Mouse (Mus musculus): ENCODE measurements around the gene Olfr1423.
"Not testable (repeated sequence)": the region's sequence is repeated elsewhere in the genome, so short reads cannot be mapped to it uniquely, and the experiment has no call there.

Olfr1423 gene

GRCm38 (mm10) chr19:12041217-12041616 lies at the start of gene Olfr1423:
Gene Olfr1423 (minus strand): TSS chr19:12041317.
- no peak for DNase-seq

DNA sequence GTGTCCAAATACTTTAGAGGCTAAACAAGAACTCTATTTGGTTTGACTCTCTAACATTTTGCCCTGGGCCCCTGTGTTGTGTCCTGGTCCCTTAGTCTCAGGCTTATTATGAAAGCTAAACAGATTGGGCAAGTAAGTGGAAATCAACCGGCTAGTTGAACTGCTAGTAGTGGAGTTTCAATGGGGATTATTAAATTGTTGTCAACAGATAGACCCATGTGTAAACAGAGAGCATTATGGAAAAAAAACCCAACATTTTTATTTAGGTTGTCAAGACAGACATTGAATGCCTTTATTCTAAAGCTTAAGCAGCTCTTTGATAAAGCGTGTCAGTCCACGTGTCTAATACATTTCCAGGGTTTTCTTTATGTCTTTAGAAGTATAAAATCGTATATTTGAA lies 36.5 kb upstream of the Olfr1423 start, which contains the start of gene Olfr1425:
TSS of gene Olfr1425 (minus strand) at position 101 of the 400 bp plus-strand sequence.
- DNase-seq = not testable (repeated sequence)

DNA sequence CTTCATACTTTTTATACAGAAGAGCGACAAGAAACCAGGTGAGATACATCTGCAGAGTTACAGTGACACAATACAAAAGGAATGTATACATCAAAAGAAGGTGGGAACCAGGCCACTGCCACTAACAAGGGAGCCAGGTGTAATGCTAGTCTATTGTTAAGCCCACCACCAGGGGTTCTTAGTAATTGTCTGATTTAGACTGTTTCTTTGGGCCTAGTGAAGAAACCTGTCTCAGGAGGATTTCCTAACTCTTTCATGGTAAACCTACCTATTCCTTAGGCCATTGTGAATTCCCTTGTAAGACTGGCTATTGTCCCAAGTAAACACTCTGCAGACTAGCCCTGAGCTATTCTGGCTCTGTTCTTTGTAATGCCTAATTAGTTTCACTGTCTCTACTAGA lies 28.4 kb upstream of the Olfr1423 start:
- DNase-seq = not testable (repeated sequence)

- not testable (repeated sequence) for DNase-seq
Measured at GRCm38 (mm10) chr19:12067806-12068205, 26.7 kb upstream of the Olfr1423 start.

GRCm38 (mm10) chr19:12062582-12062981 lies 21.5 kb upstream of the Olfr1423 start, which contains the start of gene Olfr1424:
Gene Olfr1424 (minus strand): TSS chr19:12062682.
- not testable (repeated sequence) for DNase-seq

DNA sequence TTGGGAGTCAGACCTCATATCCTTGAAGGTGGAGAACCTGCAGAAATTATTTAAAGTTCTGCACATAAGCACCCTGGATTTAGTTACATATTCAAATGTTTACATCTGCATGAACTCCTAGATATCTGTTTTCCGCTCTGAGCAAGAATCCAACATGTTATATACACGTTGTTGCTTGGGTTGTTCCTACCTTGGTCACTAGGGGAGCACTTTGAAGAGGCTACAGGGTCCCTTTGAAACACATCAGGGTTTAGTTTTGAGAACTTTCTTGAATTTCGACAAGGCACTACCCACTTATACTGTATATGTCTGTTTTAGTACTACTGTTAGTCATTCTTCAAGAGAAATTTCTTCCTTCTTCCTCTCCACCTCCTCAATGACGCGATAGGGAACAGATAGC lies 2.0 kb upstream of the Olfr1423 start:
- no peak for DNase-seq

DNA sequence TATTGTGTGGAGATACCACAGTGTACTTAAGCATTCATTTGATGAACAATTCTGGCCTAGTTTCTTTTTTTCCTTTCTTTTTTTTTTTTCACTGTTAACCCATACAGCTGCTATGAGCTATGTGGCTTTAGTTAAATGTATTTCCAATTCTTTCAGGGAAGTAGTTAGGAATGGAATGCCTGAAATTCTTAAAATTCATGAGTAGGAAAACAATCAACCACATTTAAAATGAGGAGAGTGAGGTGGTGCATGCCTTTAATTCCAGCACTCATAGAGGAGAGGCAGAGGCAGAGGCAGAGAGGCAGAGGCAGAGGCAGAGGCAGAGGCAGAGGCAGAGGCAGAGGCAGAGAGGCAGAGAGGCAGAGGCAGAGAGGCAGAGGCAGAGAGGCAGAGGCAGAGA lies 3.4 kb downstream of the Olfr1423 start:
- DNase-seq = no peak

DNA sequence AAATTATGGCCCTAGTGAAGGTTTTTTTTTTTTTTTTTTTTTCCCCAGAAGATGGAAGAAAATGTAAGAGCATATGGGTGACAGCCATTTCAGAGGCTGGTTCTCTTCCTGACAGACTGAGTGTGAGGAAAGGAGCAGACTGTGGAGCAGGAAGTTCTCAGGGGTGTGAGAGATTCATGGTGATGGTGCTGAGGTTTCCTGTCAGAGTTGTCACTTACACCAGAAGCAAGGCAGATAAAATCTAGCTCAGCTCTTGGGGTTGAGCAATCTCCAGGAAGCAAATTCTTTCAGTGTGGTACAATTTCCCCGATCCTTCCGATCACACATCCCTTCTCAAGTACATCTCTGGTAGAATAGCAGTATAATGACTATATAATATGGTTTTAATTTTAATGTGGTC lies 14.5 kb downstream of the Olfr1423 start:
- no peak for DNase-seq

- no peak for DNase-seq
Measured at GRCm38 (mm10) chr19:12025333-12025732, 15.8 kb downstream of the Olfr1423 start.

GRCm38 (mm10) chr19:12024149-12024548 lies 17.0 kb downstream of the Olfr1423 start:
- DNase-seq = no peak

DNA sequence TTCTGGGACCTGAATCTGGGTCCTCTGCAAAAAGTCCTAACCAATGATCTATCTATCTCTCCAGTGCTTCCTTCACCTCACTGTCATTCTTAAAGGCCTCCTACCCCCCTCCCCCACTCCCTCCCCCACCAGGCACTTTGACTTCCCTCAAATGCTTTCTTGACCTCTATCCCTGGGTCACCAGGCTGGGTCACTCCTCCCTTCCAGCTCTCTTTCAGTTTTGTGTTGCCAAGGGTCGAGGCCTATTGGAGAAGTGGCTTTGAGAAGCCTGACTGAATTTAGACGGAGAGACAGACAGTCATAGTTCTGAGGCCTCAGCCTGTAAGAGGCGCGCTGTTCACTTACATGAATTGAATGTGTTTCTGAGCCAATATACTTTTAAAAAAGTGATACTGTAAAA lies 24.9 kb downstream of the Olfr1423 start:
- no peak for DNase-seq

DNA sequence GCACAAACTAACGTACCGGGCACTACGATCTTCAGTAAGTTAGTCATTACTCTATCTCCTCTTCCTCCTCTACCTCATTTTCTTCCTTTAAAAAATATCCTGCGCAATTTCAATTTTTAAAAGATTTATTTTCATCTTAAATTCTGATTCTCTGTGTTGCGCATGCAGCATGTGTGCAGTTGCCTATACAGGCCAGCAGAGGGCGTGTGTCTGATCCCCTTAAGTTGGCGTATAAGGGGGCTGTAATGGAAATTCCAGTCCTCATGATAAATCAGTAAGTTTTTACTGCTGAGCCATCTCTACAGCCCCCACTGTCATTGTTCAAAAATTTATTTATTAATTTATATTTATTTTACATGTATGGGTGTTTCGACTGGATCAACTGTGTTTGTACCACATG lies 25.4 kb downstream of the Olfr1423 start:
- no peak for DNase-seq

- DNase-seq = peak; percentile 54
Measured at GRCm38 (mm10) chr19:12013228-12013627, 27.9 kb downstream of the Olfr1423 start.

DNA sequence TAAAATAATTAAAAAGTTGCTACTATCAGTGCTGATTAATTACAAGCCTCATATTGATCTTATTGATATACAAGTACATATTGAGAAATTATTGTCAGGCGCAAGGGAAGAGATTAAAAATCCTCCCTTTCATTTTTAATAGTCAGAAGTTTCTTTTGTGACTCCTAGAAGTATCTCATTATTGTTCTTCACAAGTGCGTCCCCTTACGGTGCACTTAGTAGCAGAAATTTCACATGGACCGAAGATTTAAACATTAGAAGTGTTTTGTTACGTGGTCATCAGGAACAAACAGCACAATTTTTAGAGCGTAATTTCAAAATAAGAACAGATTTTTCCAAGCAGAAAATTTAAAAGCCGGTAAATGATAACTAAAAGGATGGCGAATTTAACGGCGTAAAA lies 28.5 kb downstream of the Olfr1423 start:
- DNase-seq = no peak

DNA sequence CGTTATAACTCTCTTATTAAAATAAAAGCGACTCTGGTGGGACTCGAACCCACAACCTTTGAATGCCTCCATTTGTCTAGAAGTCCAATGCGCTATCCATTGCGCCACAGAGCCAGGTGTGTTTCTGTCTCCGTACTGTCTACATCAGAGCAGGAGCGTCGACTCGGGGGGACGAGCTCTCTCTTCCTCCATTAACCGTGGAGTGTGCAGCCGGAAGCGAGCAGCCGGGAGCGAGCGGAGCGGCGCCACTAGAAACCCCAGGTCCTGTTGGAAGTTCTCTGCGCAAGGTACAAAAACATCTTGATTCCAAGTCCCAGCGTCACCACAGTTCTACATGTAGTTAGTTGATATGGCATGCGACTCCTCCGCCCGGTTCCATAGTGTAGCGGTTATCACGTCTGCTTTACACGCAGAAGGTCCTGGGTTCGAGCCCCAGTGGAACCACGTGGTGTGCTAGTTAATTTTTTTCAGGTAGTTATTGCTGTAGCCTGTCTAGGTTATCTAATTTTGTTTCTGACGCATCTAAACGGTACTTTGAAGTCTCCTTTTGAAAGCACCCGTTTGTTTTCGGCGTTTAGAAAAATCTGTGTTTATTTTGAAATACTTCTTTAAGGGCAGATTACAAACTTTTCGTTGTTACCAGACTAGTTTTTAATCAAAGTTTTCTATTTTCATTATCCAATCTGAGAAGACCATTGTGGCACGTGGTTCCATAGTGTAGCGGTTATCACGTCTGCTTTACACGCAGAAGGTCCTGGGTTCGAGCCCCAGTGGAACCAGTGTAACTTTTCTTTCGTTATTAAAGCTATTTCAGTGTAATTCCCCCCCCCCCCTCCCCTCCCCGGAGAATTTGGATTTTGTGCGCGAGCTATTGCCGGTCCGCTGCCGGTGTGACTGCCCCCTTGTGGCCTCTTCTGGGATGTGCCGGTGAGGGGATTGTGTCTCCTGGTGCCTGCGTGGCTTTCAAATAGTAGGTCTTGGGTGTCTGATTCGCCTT lies 29.3 kb downstream of the Olfr1423 start:
- DNase-seq = peak; percentile 84

- peak; percentile 67 for DNase-seq
Measured at GRCm38 (mm10) chr19:12010916-12011559, 30.1 kb downstream of the Olfr1423 start.

- peak; percentile 82 for DNase-seq
Measured at GRCm38 (mm10) chr19:12010281-12010771, 30.8 kb downstream of the Olfr1423 start.

GRCm38 (mm10) chr19:12009501-12010280 lies 31.4 kb downstream of the Olfr1423 start:
- peak; percentile 60 for DNase-seq

GRCm38 (mm10) chr19:12008410-12009380 lies 32.4 kb downstream of the Olfr1423 start:
- no peak for DNase-seq

DNA sequence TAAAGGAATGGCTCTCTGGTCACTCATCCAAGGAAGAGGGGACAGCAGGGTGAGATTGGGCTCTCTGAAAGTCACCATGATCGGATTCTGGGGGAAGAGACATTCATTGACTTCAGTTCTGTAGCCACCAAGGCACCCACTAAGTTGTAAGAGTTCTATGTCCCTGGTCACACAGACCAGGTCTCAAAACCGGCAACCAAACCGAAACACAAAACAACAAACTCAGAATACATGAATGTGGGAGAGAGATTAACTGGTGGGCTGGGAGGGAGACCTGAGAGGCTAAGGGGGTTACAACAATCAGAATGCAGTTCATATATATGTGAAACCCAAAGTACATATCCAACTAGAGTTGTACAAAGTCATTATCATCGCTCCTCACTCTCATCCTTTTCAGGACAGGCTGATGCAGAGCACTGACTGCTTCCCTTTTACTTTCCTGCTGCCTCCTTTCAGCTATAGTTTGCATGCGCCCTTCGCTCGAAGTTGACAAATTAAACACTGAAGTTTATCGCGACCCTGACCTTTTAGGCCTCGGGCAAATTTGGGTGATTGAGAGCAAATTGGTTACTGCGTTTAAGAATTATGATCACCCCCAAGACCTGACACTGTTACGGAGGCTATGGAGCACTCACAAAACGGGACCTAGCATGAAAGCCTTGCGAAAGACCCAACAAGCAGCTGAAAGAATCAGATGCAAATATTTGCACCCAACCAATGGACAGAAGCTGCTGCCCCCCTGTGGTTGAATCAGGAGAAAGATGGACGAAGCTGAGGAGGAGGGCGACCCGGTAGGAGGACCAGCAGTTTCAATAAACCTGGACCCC lies 33.8 kb downstream of the Olfr1423 start:
- peak; percentile 31 for DNase-seq

Measured in kidney, adult 11 months (tissue).